19 mouse cellular contexts compared by ENCODE assay signal in the genomic region with DNA sequence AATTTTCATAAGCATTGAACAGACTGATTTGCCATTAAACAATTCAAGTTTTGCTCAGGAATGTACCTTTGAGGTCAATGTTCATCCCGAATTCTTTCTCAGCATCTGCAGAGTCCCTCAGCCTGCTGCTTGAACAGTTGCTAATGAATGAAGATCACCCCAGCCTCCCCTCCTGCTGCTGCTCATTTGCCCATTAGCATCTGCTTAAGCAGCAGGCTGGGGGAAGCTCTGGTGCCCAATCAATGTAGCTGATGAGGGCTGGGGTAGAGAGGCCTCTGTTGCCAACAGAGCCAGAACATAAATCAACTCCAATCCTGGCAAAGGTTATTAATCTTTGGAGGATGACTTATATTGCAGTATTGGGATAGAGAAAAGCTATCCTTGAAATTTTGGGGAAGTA.
DNase-seq lines count a peak whose midpoint lies in the region; ATAC-seq lines count a peak whose summit lies in the region.
"Had no signal": no experiment of that assay in that cellular context is flagged by ENCODE, and none has a peak within 500 bp of the region (broad histone marks: within the 10 kb centered on the region; RNA-seq: fewer than 3 reads in every experiment).

No protein-coding gene starts in this region.

- no peaks in the 10 kb centered on the region for H3K36me3 ChIP-seq in hindbrain, embryonic 12.5 days
- no peaks in the 10 kb centered on the region for H3K36me3 ChIP-seq in hindbrain, embryonic 15.5 days
- no peaks in the 10 kb centered on the region for H3K36me3 ChIP-seq in neural tube, embryonic 15.5 days
- H3K36me3 ChIP-seq in heart, embryonic 11.5 days (ENCODE audit: control insufficient read depth, insufficient read depth, low read length) = no peaks in the 10 kb centered on the region
- H3K36me3 ChIP-seq: embryonic facial prominence, embryonic 10.5 days; kidney, embryonic 15.5 days; limb, embryonic 12.5 days; liver, embryonic 12.5 days; midbrain, embryonic 13.5 days had no signal

- ATAC-seq in hindbrain, embryonic 12.5 days (ENCODE audit: low FRiP score) = 0 out of 2 replicates have a peak, but pooled peaks have one; percentile 64
- ATAC-seq in hindbrain, embryonic 15.5 days (ENCODE audit: low FRiP score, low read depth) = peak; percentile 71
- ATAC-seq in neural tube, embryonic 15.5 days (ENCODE audit: low FRiP score) = 0 out of 2 replicates have a peak, but pooled peaks have one; percentile 31
- ATAC-seq in heart, embryonic 11.5 days (replicated peaks; ENCODE audit: insufficient number of reproducible peaks, low FRiP score, low TSS enrichment) = no peak
- ATAC-seq: intestine, postnatal 0 days; liver, embryonic 12.5 days; midbrain, embryonic 13.5 days had no signal

- no peaks in the 10 kb centered on the region for H3K27me3 ChIP-seq in hindbrain, embryonic 12.5 days
- H3K27me3 ChIP-seq in hindbrain, embryonic 15.5 days = no peaks in the 10 kb centered on the region
- no peaks in the 10 kb centered on the region for H3K27me3 ChIP-seq in neural tube, embryonic 15.5 days (replicated peaks)
- H3K27me3 ChIP-seq in heart, embryonic 11.5 days (ENCODE audit: control insufficient read depth, insufficient read depth, low read length) = no peaks in the 10 kb centered on the region
- H3K27me3 ChIP-seq: kidney, embryonic 15.5 days; limb, embryonic 12.5 days; liver, embryonic 12.5 days; midbrain, embryonic 13.5 days had no signal

- no peaks in the 10 kb centered on the region for H3K9me3 ChIP-seq in hindbrain, embryonic 12.5 days (replicated peaks)
- no peaks in the 10 kb centered on the region for H3K9me3 ChIP-seq in hindbrain, embryonic 15.5 days
- no peaks in the 10 kb centered on the region for H3K9me3 ChIP-seq in neural tube, embryonic 15.5 days (replicated peaks)
- H3K9me3 ChIP-seq in heart, embryonic 11.5 days (replicated peaks; ENCODE audit: control insufficient read depth, low read length) = no peaks in the 10 kb centered on the region
- H3K9me3 ChIP-seq: embryonic facial prominence, embryonic 10.5 days; kidney, embryonic 15.5 days; limb, embryonic 12.5 days; liver, embryonic 12.5 days; midbrain, embryonic 13.5 days had no signal

- WGBS in hindbrain, embryonic 12.5 days = 22% methylated on average over 1 of the region's 1 CpGs
- WGBS in hindbrain, embryonic 15.5 days = 14% methylated on average over 1 of the region's 1 CpGs
- 25% methylated on average over 1 of the region's 1 CpGs for WGBS in neural tube, embryonic 15.5 days
- WGBS in heart, embryonic 11.5 days (ENCODE audit: insufficient replicate concordance) = 18% methylated on average over 1 of the region's 1 CpGs

- H3K4me2 ChIP-seq in hindbrain, embryonic 12.5 days (replicated peaks) = no peak overlapping the region
- H3K4me2 ChIP-seq in hindbrain, embryonic 15.5 days = no peak overlapping the region
- no peak overlapping the region for H3K4me2 ChIP-seq in neural tube, embryonic 15.5 days
- no peak overlapping the region for H3K4me2 ChIP-seq in heart, embryonic 11.5 days
- H3K4me2 ChIP-seq: kidney, embryonic 15.5 days; limb, embryonic 12.5 days; liver, embryonic 12.5 days; lung, embryonic 14.5 days; midbrain, embryonic 13.5 days had no signal

- DNase-seq in left cerebral cortex, postnatal 4 days = peak; percentile 6
- no peak for DNase-seq in left cerebral cortex, postnatal 36 days (ENCODE audit: low spot score in 2 of 2)
- no peak for DNase-seq in gastrocnemius, adult 18-20 months (ENCODE audit: low spot score)
- DNase-seq: cerebellum, postnatal 14 days; gastrocnemius, postnatal 36 days; lung, embryonic 14.5 days; lung, postnatal 36 days; thymus, postnatal 25 days had no signal

- H3K27ac ChIP-seq in hindbrain, embryonic 12.5 days = no peak overlapping the region
- no peak overlapping the region for H3K27ac ChIP-seq in hindbrain, embryonic 15.5 days (replicated peaks)
- no peak overlapping the region for H3K27ac ChIP-seq in neural tube, embryonic 15.5 days (replicated peaks)
- no peak overlapping the region for H3K27ac ChIP-seq in heart, embryonic 11.5 days (ENCODE audit: low read depth, low read length)
- H3K27ac ChIP-seq: embryonic facial prominence, embryonic 10.5 days; kidney, embryonic 15.5 days; limb, embryonic 12.5 days; liver, embryonic 12.5 days; midbrain, embryonic 13.5 days; stomach, postnatal 0 days had no signal

- H3K4me3 ChIP-seq in hindbrain, embryonic 12.5 days = no peak overlapping the region
- no peak overlapping the region for H3K4me3 ChIP-seq in hindbrain, embryonic 15.5 days
- no peak overlapping the region for H3K4me3 ChIP-seq in neural tube, embryonic 15.5 days (replicated peaks)
- no peak overlapping the region for H3K4me3 ChIP-seq in heart, embryonic 11.5 days (ENCODE audit: low read depth, low read length)
- H3K4me3 ChIP-seq: embryonic facial prominence, embryonic 10.5 days; kidney, embryonic 15.5 days; limb, embryonic 12.5 days; liver, embryonic 12.5 days; midbrain, embryonic 13.5 days had no signal

- intact Hi-C loops in left cerebral cortex, postnatal 4 days (cut with DNase I) = no loop called here
- intact Hi-C loops in left cerebral cortex, postnatal 36 days (cut with DNase I) = no loop called here

- no peaks in the 10 kb centered on the region for H3K4me1 ChIP-seq in hindbrain, embryonic 12.5 days
- no peaks in the 10 kb centered on the region for H3K4me1 ChIP-seq in hindbrain, embryonic 15.5 days (replicated peaks)
- no peaks in the 10 kb centered on the region for H3K4me1 ChIP-seq in neural tube, embryonic 15.5 days
- H3K4me1 ChIP-seq in heart, embryonic 11.5 days (ENCODE audit: control insufficient read depth, insufficient read depth, low read length) = no peaks in the 10 kb centered on the region
- H3K4me1 ChIP-seq: embryonic facial prominence, embryonic 10.5 days; kidney, embryonic 15.5 days; limb, embryonic 12.5 days; liver, embryonic 12.5 days; midbrain, embryonic 13.5 days had no signal

- no peak overlapping the region for H3K9ac ChIP-seq in hindbrain, embryonic 12.5 days
- H3K9ac ChIP-seq in hindbrain, embryonic 15.5 days = no peak overlapping the region
- no peak overlapping the region for H3K9ac ChIP-seq in neural tube, embryonic 15.5 days (replicated peaks)
- no peak overlapping the region for H3K9ac ChIP-seq in heart, embryonic 11.5 days (ENCODE audit: low read depth, low read length)
- H3K9ac ChIP-seq: kidney, embryonic 15.5 days; limb, embryonic 12.5 days; liver, embryonic 12.5 days; lung, embryonic 14.5 days; midbrain, embryonic 13.5 days had no signal
